Mouse (Mus musculus): Measurements from ENCODE around the gene Ptprt.

Gene Ptprt

DNA sequence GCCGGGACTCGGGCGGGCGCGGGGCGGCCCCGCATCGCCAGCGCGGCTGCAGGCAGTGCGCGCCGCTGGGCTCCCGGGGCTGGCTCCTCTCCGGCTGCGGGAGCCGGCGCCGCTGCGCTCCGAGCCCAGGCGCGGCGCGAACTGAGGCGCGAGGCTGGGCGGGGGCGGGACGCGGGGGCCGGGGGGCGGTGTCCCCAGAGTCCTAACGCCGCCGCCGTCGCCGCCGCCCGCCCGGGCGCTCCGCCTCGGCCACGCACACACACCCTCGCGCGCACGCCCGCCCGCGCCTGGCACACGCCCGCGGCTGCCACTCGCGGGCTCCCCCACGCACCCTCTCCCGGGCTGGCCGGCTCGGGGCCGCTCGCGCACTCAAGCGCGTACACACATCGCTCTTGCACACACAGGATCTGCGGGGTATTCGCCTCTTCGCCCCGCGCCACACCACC is at the start of gene Ptprt:
Gene Ptprt, minus strand, starts transcription at position 207 of the 446 bp plus-strand sequence.
- peak; percentile 51 to 63 for DNase-seq

- no peak for DNase-seq
Observed at GRCm38 (mm10) chr2:162710443-162710842, 49.5 kb upstream of the Ptprt start.

- no peak for DNase-seq
Observed at GRCm38 (mm10) chr2:162699691-162700090, 38.7 kb upstream of the Ptprt start.

DNA sequence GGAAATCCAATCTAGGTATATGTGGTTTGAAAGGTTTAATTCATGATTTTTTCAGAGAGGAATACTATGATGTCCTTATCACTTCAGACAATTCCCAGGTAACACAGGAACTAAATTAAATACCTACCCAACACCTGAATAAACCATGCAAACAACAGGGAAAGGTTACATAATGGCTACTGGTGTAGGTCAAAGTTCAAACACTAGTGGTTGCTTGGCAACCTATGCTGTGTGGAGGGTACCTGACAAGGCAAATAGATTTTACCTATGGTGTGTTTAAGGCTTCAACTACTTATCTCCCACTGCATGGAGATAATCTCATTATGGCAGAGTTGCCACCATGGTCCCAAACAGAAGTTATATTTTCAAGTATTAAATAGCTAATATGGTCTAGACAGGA is 38.1 kb upstream of the Ptprt start:
- no peak for DNase-seq

DNA sequence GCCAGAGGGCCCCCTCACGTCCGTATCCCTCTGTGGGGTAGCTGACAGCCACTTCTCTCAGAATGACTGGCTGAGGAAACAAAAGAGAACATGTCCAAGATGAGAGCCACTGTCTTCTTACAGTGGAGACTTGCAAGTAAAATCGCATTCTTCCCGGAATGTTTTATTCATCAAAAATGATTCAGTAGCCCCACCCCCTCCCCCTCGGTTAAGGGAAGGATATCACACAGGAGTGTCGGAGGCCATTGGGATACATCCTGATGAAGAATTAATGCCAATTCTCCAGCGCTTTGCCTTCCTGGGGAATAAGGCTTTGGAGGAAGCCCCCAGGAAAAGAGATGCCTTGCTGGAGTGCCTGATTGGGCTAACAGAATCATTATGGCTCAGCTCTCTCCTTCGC is 37.1 kb upstream of the Ptprt start:
- DNase-seq = no peak

DNA sequence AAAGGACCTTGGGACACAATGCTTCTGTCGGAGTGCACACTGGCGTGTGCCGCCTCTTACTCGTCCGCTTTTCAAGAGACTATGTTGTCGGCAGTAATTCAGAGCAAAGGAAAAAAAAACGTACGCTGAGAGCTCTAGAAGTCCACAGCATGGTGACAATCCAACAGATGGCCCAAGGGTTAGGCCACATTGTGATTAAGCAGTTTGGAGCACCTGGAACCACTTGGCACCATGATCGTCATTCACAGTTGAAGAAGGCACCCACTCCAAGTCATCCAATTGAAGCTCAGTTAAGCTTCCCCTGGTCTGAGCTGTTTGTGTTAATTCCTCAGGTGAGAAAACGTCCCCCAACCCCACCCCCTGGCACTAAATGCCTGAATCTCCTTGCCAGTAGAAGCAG is 36.2 kb upstream of the Ptprt start:
- peak; percentile 15 to 52 for DNase-seq

- DNase-seq = no peak
Observed at GRCm38 (mm10) chr2:162692143-162692542, 31.2 kb upstream of the Ptprt start.

DNA sequence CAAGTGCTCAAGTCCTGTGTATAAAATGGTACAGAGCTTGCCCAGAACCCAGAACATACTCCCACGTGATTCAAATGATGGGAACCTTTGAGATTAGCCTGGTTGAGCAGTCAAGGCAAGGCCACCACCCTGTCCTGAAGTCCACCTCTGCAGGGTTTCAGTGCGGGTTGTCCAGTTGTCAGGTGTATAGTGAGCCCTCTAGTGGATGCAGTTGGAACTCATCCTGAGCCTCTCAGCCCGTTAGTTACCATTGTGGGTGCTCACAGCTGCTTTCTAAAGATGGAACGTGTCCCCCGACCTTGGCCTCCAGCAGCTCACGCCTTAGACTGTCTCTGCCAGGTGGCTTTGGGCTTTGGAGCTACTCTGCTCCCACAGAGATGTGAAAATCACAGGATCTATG is 21.7 kb upstream of the Ptprt start:
- DNase-seq = peak; percentile 71 to 74

- DNase-seq = no peak
Observed at GRCm38 (mm10) chr2:162662431-162662970, 1.6 kb upstream of the Ptprt start.

- no peak for DNase-seq
Observed at GRCm38 (mm10) chr2:162661733-162662132, 786 bp upstream of the Ptprt start.

- DNase-seq = peak in 1 of 2 experiments; percentile 27
Observed at GRCm38 (mm10) chr2:162660231-162660940, 561 bp downstream of the Ptprt start.

- peak; percentile 95 to 96 for DNase-seq
Observed at GRCm38 (mm10) chr2:162658997-162659396, 1.9 kb downstream of the Ptprt start.

DNA sequence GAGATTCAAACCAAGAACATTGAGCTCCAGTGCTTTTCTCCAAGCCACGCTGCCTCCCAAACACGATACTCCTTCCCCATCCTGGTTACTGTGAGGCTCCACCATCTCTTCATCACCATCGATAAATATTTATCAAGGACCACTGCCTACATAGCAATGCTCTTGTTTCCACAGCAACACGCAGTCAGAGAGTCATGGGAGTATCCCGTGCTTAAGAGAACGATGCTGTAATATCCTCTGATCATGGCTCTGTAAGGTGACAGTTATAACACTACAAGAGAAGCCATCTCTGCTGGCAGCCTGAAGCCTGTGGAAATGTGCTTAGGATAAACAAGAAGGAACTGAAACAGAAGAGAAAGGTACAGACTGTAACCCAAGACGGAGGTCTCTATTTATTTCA is 3.4 kb downstream of the Ptprt start:
- DNase-seq = peak in 1 of 2 experiments; percentile 26

DNA sequence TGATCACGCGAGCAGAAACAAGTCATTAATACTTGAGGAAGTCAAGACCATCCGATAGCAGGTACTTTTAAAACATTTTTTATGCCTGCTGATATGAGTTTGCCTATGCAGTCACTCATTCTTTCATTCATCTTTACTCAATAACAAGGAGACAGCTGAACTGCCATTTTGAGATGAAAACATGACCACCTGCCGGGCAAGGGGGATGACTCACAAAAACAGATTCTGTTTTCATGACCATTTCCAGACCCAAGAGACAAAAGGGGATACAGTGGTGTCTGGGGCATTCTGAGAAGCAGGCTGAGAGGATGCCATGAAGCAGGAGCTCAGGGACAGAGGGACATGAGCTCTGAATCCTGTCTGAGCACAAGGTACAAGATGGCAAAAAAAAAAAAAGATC is 6.5 kb downstream of the Ptprt start:
- DNase-seq = no peak

DNA sequence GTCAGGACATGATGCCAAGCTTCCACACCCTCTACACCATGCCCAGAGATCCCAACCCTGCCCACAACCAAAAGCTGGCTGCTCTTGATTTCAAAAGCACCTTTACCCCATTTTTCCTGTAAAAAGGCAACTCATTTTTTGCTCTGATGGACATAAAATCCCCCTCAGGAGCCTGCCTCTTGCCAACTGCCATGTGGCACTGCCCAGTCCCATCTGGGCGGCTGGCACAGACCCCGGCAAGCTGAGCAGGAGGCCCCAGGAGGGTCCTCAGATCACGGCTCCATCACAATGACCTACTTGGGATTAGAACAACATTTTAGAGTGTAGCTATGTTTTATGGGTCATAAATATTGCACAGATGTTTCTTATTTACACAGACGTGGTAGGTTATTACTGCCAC is 22.3 kb downstream of the Ptprt start:
- DNase-seq = peak; percentile 94 to 97

- peak in 1 of 2 experiments; percentile 37 for DNase-seq
Observed at GRCm38 (mm10) chr2:162637537-162637936, 23.4 kb downstream of the Ptprt start.

DNA sequence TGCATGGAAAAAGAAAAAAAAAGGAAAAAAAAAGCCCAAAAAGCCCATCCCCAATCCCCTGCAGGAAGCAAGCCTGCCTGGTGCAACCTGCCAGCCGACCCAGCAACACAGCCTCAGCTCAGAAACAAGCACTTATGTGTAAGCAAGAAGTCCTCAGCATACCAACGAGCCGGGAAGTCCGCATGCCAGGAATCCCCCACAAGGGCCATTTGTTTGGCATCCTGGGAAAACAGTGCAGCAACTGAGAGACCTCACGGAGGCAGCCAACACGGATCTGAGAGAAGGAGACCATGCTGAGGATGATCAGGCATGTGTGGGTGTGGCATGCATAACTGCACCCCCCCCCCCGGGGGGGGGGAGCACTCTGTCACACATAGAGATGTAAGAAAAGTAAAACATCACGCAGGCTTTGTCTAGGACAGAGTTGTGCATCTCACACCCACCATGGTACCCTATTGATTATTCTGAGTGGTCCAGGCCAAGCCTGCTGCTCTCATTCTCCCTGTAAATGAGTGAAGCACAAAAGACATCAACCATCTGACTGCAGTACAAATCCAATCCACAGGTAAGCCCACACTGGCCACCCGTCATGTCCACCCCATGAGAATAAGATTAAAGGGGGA is 24.4 kb downstream of the Ptprt start:
- peak in 1 of 2 experiments; percentile 36 for DNase-seq

- DNase-seq = no peak
Observed at GRCm38 (mm10) chr2:162634901-162635300, 26.0 kb downstream of the Ptprt start.

DNA sequence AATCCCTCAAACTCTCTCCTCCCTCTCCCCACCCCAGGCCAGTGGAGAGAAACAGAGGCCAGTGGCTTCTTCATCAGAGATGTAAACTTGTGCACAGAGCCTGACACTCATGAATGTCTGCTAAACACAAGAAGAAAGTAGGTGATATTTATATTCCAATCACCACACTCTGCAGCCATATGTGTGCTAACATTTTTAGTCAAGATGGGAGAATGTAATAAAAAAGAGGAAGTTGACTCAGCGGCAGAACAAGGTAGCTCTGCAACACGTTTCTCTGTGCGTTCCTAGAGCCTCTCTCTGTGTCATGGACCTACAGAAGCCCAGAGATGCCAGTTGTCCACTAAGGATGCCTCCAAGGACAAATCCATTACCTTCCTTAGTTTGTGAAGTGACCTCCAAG is 34.9 kb downstream of the Ptprt start:
- DNase-seq = no peak

DNA sequence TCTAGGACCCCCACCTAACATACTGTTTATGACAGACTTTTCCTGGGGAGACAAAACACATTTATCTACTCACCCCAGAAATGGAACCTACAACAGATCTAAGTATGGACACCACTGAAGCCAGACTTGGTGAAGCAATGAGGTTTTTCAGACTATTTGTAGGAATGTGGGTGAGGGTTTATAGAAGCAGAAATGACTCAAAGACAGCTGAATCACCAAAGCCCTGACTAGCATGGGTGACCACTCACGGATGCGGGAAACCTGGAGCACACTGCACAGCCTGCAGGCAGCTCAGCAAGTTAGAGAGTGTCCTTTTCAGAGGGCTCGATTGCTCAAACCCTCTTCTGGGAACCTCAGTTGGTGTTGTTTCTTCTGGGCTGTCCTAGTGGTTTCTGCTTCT is 36.2 kb downstream of the Ptprt start:
- no peak for DNase-seq

DNA sequence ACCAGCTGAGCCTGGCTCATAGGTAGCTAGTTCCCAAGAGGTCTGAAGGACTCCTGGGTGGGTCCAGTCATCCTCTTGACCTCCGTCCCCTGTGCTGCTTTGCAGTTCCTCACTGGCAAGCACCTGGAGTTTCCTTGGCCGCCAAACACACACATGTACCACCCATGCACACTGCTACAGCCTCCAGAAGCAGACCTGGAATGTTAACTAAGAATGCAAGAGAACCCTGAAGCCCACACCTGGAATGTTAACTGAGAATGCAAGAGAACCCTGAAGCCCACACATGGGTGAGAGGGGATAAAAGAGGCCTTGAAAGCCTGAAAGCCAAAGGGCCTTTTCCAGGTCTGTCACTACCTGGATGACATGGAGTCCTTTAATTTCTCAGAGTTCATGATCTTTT is 46.7 kb downstream of the Ptprt start:
- no peak for DNase-seq

DNA sequence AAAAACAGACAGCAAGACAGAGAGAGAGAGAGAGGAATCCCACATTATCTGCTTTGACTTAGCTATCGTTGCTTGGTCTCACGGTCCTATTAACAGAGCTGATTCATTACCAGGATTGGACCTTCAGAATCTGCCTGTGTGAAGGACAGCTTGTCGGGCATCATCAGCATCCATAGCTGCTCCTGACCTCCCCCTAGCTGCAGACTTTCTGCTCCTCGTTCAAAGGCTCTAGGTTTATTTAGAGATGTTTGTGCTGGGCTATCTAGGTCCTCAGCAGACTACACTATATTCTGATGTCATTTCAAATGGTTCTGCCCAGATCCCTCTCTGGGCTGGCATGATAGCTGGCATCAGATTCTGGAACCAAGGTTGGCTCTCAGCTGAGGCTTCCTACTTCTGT is 47.5 kb downstream of the Ptprt start:
- DNase-seq = peak in 1 of 2 experiments; percentile 22

DNA sequence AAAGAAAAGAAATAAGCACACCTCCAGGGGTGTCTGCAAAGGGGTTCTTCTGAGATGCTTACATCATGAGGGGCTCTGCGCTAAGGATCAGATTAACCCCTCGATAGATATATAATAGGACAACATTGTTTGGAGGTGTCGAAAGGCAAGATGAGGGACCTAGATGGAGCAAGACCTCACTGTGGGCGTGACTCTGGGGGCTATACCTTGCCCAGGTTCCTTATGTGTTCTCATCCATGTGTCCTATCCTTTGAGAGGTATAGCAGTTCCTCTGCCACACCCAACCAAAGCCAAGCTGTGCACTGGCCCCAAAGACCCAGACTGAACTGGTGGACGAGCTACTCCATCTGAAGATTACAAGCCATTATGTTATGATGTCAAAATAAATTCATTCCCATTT is 58.2 kb downstream of the Ptprt start:
- DNase-seq = no peak

DNA sequence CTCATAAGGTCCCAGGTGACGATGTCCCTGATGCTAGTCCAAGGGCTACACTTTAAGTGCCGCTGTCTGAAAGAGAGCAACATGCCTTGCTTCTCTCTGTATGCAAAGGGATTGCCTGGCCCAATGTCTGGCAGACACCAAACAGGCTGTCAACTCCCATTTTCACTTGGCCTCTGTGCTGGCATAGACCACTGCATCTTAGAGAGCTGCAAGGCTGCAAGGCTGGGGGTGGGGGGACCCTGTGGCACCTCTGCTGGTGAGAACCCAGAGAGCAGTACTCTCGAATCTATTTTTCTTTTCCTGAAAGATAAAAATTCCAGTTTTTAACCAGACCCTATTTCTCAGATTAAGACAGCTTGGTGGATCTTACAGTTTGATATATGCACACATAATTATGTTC is 69.6 kb downstream of the Ptprt start:
- peak; percentile 22 to 30 for DNase-seq
